15 mouse cellular contexts compared by ENCODE assay signal in genomic region chr1:172271765-172272164, GRCm38 (mm10). TPM values are rescaled to one million over a fixed set of nuclear protein-coding genes. Genes with fewer than 3 reads are reported as not detected.
DNase-seq lines count a peak whose midpoint lies in the region; ATAC-seq and TF ChIP-seq lines count a peak whose summit lies in the region.
"Had no signal": no experiment of that assay in that cellular context is flagged by ENCODE, and none has a peak within 500 bp of the region (broad histone marks: within the 10 kb centered on the region; RNA-seq: fewer than 3 reads in every experiment).

No protein-coding gene starts in this region.

- no peaks in the 10 kb centered on the region for H3K36me3 ChIP-seq in heart, adult 2 months (ENCODE audit: control insufficient read depth, insufficient read depth, low read length)
- H3K36me3 ChIP-seq in heart, embryonic 12.5 days = peaks cover 3% of the 10 kb centered on the region; the same call in 1 of the 2 replicates
- H3K36me3 ChIP-seq in forebrain, embryonic 14.5 days (ENCODE audit: control insufficient read depth, insufficient read depth, low read length) = no peaks in the 10 kb centered on the region
- H3K36me3 ChIP-seq in midbrain, embryonic 11.5 days (ENCODE audit: control insufficient read depth, insufficient read depth, low read length) = no peaks in the 10 kb centered on the region
- no peaks in the 10 kb centered on the region for H3K36me3 ChIP-seq in stomach, postnatal 0 days (ENCODE audit: control insufficient read depth, insufficient read depth, low read length)
- H3K36me3 ChIP-seq: liver, embryonic 13.5 days had no signal

- intact Hi-C loops in heart, adult 2 months (cut with DNase I) = no loop called here

- TF ChIP-seq EP300 in heart, adult 2 months (IDR thresholded peaks at IDR 0.05; ENCODE audit: insufficient read depth, low read depth, low read length) = 0 out of 2 replicates have a peak, but pooled peaks have one; percentile 7
- no peak for TF ChIP-seq EP300 in stomach, postnatal 0 days (optimal IDR thresholded peaks at IDR 0.05)

- TF ChIP-seq POLR2A in heart, adult 2 months (IDR thresholded peaks at IDR 0.05; ENCODE audit: insufficient read depth, low read depth, low read length) = peak; percentile 54; the same call in 1 of the 2 replicates

- no peak overlapping the region for H3K9ac ChIP-seq in heart, adult 2 months (ENCODE audit: low read depth, low read length)
- H3K9ac ChIP-seq in heart, embryonic 12.5 days = no peak overlapping the region
- H3K9ac ChIP-seq in forebrain, embryonic 14.5 days (ENCODE audit: low read length) = no peak overlapping the region
- peak overlapping the region; percentile 20; the same call in 1 of the 2 replicates for H3K9ac ChIP-seq in midbrain, embryonic 11.5 days (ENCODE audit: low read length)
- H3K9ac ChIP-seq in stomach, postnatal 0 days (ENCODE audit: low read length) = no peak overlapping the region
- H3K9ac ChIP-seq: liver, embryonic 13.5 days had no signal

- H3K27me3 ChIP-seq in heart, adult 2 months (ENCODE audit: control insufficient read depth, insufficient read depth, low read length) = no peaks in the 10 kb centered on the region
- H3K27me3 ChIP-seq in heart, embryonic 12.5 days (replicated peaks) = no peaks in the 10 kb centered on the region
- H3K27me3 ChIP-seq in forebrain, embryonic 14.5 days (replicated peaks; ENCODE audit: control insufficient read depth, insufficient read depth, low read length) = no peaks in the 10 kb centered on the region
- H3K27me3 ChIP-seq in midbrain, embryonic 11.5 days (ENCODE audit: control insufficient read depth, insufficient read depth, low read length) = no peaks in the 10 kb centered on the region
- H3K27me3 ChIP-seq in stomach, postnatal 0 days (ENCODE audit: control insufficient read depth, insufficient read depth, low read length) = no peaks in the 10 kb centered on the region
- H3K27me3 ChIP-seq: liver, embryonic 13.5 days; Patski had no signal

- no peak overlapping the region for H3K27ac ChIP-seq in heart, adult 2 months
- H3K27ac ChIP-seq in heart, embryonic 12.5 days (ENCODE audit: poor library complexity, severe bottlenecking) = no peak overlapping the region
- 0 out of 2 replicates have a peak overlapping the region, but pooled peaks have one; percentile 28 for H3K27ac ChIP-seq in forebrain, embryonic 14.5 days (ENCODE audit: low read depth, low read length)
- H3K27ac ChIP-seq in midbrain, embryonic 11.5 days (ENCODE audit: low read depth, low read length) = no peak overlapping the region
- no peak overlapping the region for H3K27ac ChIP-seq in stomach, postnatal 0 days (replicated peaks)
- H3K27ac ChIP-seq: liver, embryonic 13.5 days had no signal

- H3K4me2 ChIP-seq in heart, embryonic 12.5 days = no peak overlapping the region
- H3K4me2 ChIP-seq in forebrain, embryonic 14.5 days (ENCODE audit: low read length) = no peak overlapping the region
- peak overlapping the region; percentile 9; the same call in 1 of the 2 replicates for H3K4me2 ChIP-seq in midbrain, embryonic 11.5 days
- no peak overlapping the region for H3K4me2 ChIP-seq in stomach, postnatal 0 days (replicated peaks; ENCODE audit: low read depth)
- H3K4me2 ChIP-seq: liver, embryonic 13.5 days had no signal

- no peaks in the 10 kb centered on the region for H3K9me3 ChIP-seq in heart, embryonic 12.5 days (replicated peaks)
- H3K9me3 ChIP-seq in forebrain, embryonic 14.5 days (replicated peaks; ENCODE audit: control insufficient read depth, low read length) = no peaks in the 10 kb centered on the region
- no peaks in the 10 kb centered on the region for H3K9me3 ChIP-seq in midbrain, embryonic 11.5 days (ENCODE audit: control insufficient read depth, low read length)
- H3K9me3 ChIP-seq in stomach, postnatal 0 days (ENCODE audit: control insufficient read depth, low read length) = no peaks in the 10 kb centered on the region
- H3K9me3 ChIP-seq: liver, embryonic 13.5 days had no signal

- H3K4me3 ChIP-seq in heart, adult 2 months = no peak overlapping the region
- no peak overlapping the region for H3K4me3 ChIP-seq in heart, embryonic 12.5 days
- no peak overlapping the region for H3K4me3 ChIP-seq in forebrain, embryonic 14.5 days (ENCODE audit: low read depth, low read length)
- no peak overlapping the region for H3K4me3 ChIP-seq in midbrain, embryonic 11.5 days (ENCODE audit: low read depth, low read length)
- H3K4me3 ChIP-seq in stomach, postnatal 0 days (ENCODE audit: low read depth, low read length) = no peak overlapping the region
- H3K4me3 ChIP-seq: liver, embryonic 13.5 days had no signal

- 76% methylated on average over 10 of the region's 10 CpGs for WGBS in heart, adult 2 months
- 79% methylated on average over 10 of the region's 10 CpGs for WGBS in heart, embryonic 12.5 days
- 27% methylated on average over 10 of the region's 10 CpGs for WGBS in forebrain, embryonic 14.5 days
- WGBS in midbrain, embryonic 11.5 days = 39% methylated on average over 10 of the region's 10 CpGs
- 63% methylated on average over 10 of the region's 10 CpGs for WGBS in stomach, postnatal 0 days

- H3K79me2 ChIP-seq in heart, adult 2 months (replicated peaks; ENCODE audit: control insufficient read depth, insufficient read depth, low read length) = no peaks in the 10 kb centered on the region

- no peak for TF ChIP-seq CTCF in heart, adult 2 months (IDR thresholded peaks at IDR 0.05)
- no peak for TF ChIP-seq CTCF in stomach, postnatal 0 days (IDR thresholded peaks at IDR 0.05; ENCODE audit: low read depth)

- ATAC-seq in heart, embryonic 12.5 days (ENCODE audit: insufficient number of reproducible peaks, low FRiP score) = no peak
- ATAC-seq in forebrain, embryonic 14.5 days = peak; percentile 90
- ATAC-seq in midbrain, embryonic 11.5 days (ENCODE audit: low FRiP score) = peak; percentile 94
- no peak for ATAC-seq in stomach, postnatal 0 days (ENCODE audit: low FRiP score, low TSS enrichment)
- ATAC-seq: Patski had no signal

- no peak for DNase-seq in heart, adult 2 months
- DNase-seq in ZHBTc4 (ENCODE audit: low read depth, low spot score) = peak; percentile 19
- peak; percentile 79 for DNase-seq in forebrain, embryonic 14.5 days (ENCODE audit: low spot score)
- DNase-seq in midbrain, embryonic 11.5 days (ENCODE audit: low spot score, missing footprints) = no peak
- no peak for DNase-seq in stomach, postnatal 0 days (ENCODE audit: low spot score)
- DNase-seq in heart, postnatal 4 days = no peak
- no peak for DNase-seq in urinary bladder, adult 18-20 months (ENCODE audit: low spot score in 2 of 2)
- DNase-seq: cerebellum, adult 9-11 months; heart, adult 18-20 months; liver, embryonic 13.5 days had no signal

- peaks cover 2% of the 10 kb centered on the region for H3K4me1 ChIP-seq in heart, adult 2 months (ENCODE audit: control insufficient read depth, insufficient read depth, low read length)
- H3K4me1 ChIP-seq in heart, embryonic 12.5 days (replicated peaks) = 0 out of 2 replicates have a peak, but pooled peaks cover 5% of the 10 kb centered on the region
- H3K4me1 ChIP-seq in forebrain, embryonic 14.5 days (ENCODE audit: control insufficient read depth, insufficient read depth, low read length) = peaks cover 8% of the 10 kb centered on the region
- H3K4me1 ChIP-seq in midbrain, embryonic 11.5 days (ENCODE audit: control insufficient read depth, insufficient read depth, low read length) = peaks cover 9% of the 10 kb centered on the region
- H3K4me1 ChIP-seq in stomach, postnatal 0 days (replicated peaks; ENCODE audit: control insufficient read depth, insufficient read depth) = no peaks in the 10 kb centered on the region
- H3K4me1 ChIP-seq: liver, embryonic 13.5 days had no signal

RNA-seq across cellular contexts. Expression of gene Igsf8, which starts 10.3 kb away (rescaled TPM):
- 10 to 100 TPM; 10.9 to 13.5 TPM for total RNA-seq in heart, adult 2 months (2021)
- 25.9 and 39.9 TPM in 2 replicates for polyA plus RNA-seq in heart, adult 2 months (2012; rRNA removed)
- 24.0 and 26.1 TPM in 2 replicates for polyA plus RNA-seq in heart, embryonic 12.5 days (2016; fragmentation: Nextera tagmentation; extraction: Ambion mirVana)
- polyA plus RNA-seq in forebrain, embryonic 14.5 days (2014; fragmentation: Nextera tagmentation; extraction: Ambion mirVana) = 132 and 147 TPM in 2 replicates
- polyA plus RNA-seq in midbrain, embryonic 11.5 days (2014; fragmentation: Nextera tagmentation; extraction: Ambion mirVana) = 47.2 and 55.1 TPM in 2 replicates
- polyA plus RNA-seq in stomach, postnatal 0 days (2015; fragmentation: Nextera tagmentation; extraction: Ambion mirVana) = 19.1 and 19.5 TPM in 2 replicates
- 10 to 100 TPM; 19.1 to 20.1 TPM for total RNA-seq in heart, postnatal 4 days (2021)

RNA-seq across cellular contexts. Expression of gene Atp1a4, which starts 13.6 kb away (rescaled TPM):
- total RNA-seq in heart, adult 2 months (2021) = not detected
- 0.10 and 0.35 TPM in 2 replicates for polyA plus RNA-seq in heart, adult 2 months (2012; rRNA removed)
- polyA plus RNA-seq in heart, embryonic 12.5 days (2016; fragmentation: Nextera tagmentation; extraction: Ambion mirVana) = 0.17 and 0.19 TPM in 2 replicates
- polyA plus RNA-seq in forebrain, embryonic 14.5 days (2014; fragmentation: Nextera tagmentation; extraction: Ambion mirVana) = 0.08 and 0.12 TPM in 2 replicates
- not detected in 2 replicates for polyA plus RNA-seq in midbrain, embryonic 11.5 days (2014; fragmentation: Nextera tagmentation; extraction: Ambion mirVana)
- not detected in 2 replicates for polyA plus RNA-seq in stomach, postnatal 0 days (2015; fragmentation: Nextera tagmentation; extraction: Ambion mirVana)
- under 1 TPM in 1 of 2 experiments, not detected in 1; 0.11 TPM for total RNA-seq in heart, postnatal 4 days (2021)
- total RNA-seq: heart, adult 18-20 months; layer of hippocampus, adult 8-10 months; megakaryocyte progenitor cell, adult 5-6 weeks had no signal
- polyA plus RNA-seq: intestine, embryonic 14.5 days; liver, embryonic 13.5 days had no signal

RNA-seq across cellular contexts. Expression of gene Atp1a2, which starts 26.1 kb away (rescaled TPM):
- 100 to 1,000 TPM; 462 to 588 TPM for total RNA-seq in heart, adult 2 months (2021)
- polyA plus RNA-seq in heart, adult 2 months (2012; rRNA removed) = 319 and 349 TPM in 2 replicates
- 23.4 and 25.9 TPM in 2 replicates for polyA plus RNA-seq in heart, embryonic 12.5 days (2016; fragmentation: Nextera tagmentation; extraction: Ambion mirVana)
- polyA plus RNA-seq in forebrain, embryonic 14.5 days (2014; fragmentation: Nextera tagmentation; extraction: Ambion mirVana) = 12.9 and 19.8 TPM in 2 replicates
- polyA plus RNA-seq in midbrain, embryonic 11.5 days (2014; fragmentation: Nextera tagmentation; extraction: Ambion mirVana) = 1.4 and 1.9 TPM in 2 replicates
- 3.1 and 4.1 TPM in 2 replicates for polyA plus RNA-seq in stomach, postnatal 0 days (2015; fragmentation: Nextera tagmentation; extraction: Ambion mirVana)
- 10 to 100 TPM; 81.9 to 82.8 TPM for total RNA-seq in heart, postnatal 4 days (2021)
- total RNA-seq: megakaryocyte progenitor cell, adult 5-6 weeks had no signal

RNA-seq across cellular contexts. Expression of gene Casq1, which starts 52.1 kb away (rescaled TPM):
- 1 to 10 TPM; 3.3 to 5.6 TPM for total RNA-seq in heart, adult 2 months (2021)
- 51.7 and 53.8 TPM in 2 replicates for polyA plus RNA-seq in heart, adult 2 months (2012; rRNA removed)
- polyA plus RNA-seq in heart, embryonic 12.5 days (2016; fragmentation: Nextera tagmentation; extraction: Ambion mirVana) = 182 and 185 TPM in 2 replicates
- polyA plus RNA-seq in forebrain, embryonic 14.5 days (2014; fragmentation: Nextera tagmentation; extraction: Ambion mirVana) = 3.8 and 4.0 TPM in 2 replicates
- 1.4 and 2.1 TPM in 2 replicates for polyA plus RNA-seq in midbrain, embryonic 11.5 days (2014; fragmentation: Nextera tagmentation; extraction: Ambion mirVana)
- 9.8 and 9.9 TPM in 2 replicates for polyA plus RNA-seq in stomach, postnatal 0 days (2015; fragmentation: Nextera tagmentation; extraction: Ambion mirVana)
- 10 to 100 TPM; 11.9 to 18.1 TPM for total RNA-seq in heart, postnatal 4 days (2021)
- total RNA-seq: megakaryocyte progenitor cell, adult 5-6 weeks had no signal

RNA-seq across cellular contexts. Expression of gene Kcnj9, which starts 57.4 kb away (rescaled TPM):
- not detected for total RNA-seq in heart, adult 2 months (2021)
- polyA plus RNA-seq in heart, adult 2 months (2012; rRNA removed) = 0.04 and 0.06 TPM in 2 replicates
- not detected in 2 replicates for polyA plus RNA-seq in heart, embryonic 12.5 days (2016; fragmentation: Nextera tagmentation; extraction: Ambion mirVana)
- polyA plus RNA-seq in forebrain, embryonic 14.5 days (2014; fragmentation: Nextera tagmentation; extraction: Ambion mirVana) = 1.3 and 1.5 TPM in 2 replicates
- polyA plus RNA-seq in midbrain, embryonic 11.5 days (2014; fragmentation: Nextera tagmentation; extraction: Ambion mirVana) = 0.37 and 0.43 TPM in 2 replicates
- 0.07 TPM in 2 replicates for polyA plus RNA-seq in stomach, postnatal 0 days (2015; fragmentation: Nextera tagmentation; extraction: Ambion mirVana)
- not detected for total RNA-seq in heart, postnatal 4 days (2021)
- total RNA-seq: heart, adult 18-20 months; megakaryocyte progenitor cell, adult 5-6 weeks had no signal
- polyA plus RNA-seq: intestine, embryonic 14.5 days; liver, embryonic 13.5 days had no signal

Comparison
In these comparisons a context has a peak if more than half of its experiments do, and no peak if none do; other contexts are left out.
1. RNA of gene Atp1a2, which starts 26.1 kb away (polyA plus RNA-seq): 319 to 349 TPM in heart, adult 2 months; 23.4 to 25.9 TPM in heart, embryonic 12.5 days, 12.9 to 19.8 TPM in forebrain, embryonic 14.5 days, 3.1 to 4.1 TPM in stomach, postnatal 0 days and 1.4 to 1.9 TPM in midbrain, embryonic 11.5 days; every median in the first group is over 10 times any median in the second.
2. DNase-seq: peak in ZHBTc4 (single experiment) and forebrain, embryonic 14.5 days (single experiment); none in heart, adult 2 months (0 of 2), midbrain, embryonic 11.5 days (single experiment), stomach, postnatal 0 days (single experiment), heart, postnatal 4 days (single experiment) and urinary bladder, adult 18-20 months (0 of 2).
3. ATAC-seq: peak in forebrain, embryonic 14.5 days (single experiment) and midbrain, embryonic 11.5 days (single experiment); none in heart, embryonic 12.5 days (single experiment) and stomach, postnatal 0 days (single experiment).